Mouse (Mus musculus): ENCODE data around the gene Cxcl5.
"Not testable (repeated sequence)": the region's sequence is repeated elsewhere in the genome, so short reads cannot be mapped to it uniquely, and the experiment has no call there.

The Cxcl5 gene

DNA sequence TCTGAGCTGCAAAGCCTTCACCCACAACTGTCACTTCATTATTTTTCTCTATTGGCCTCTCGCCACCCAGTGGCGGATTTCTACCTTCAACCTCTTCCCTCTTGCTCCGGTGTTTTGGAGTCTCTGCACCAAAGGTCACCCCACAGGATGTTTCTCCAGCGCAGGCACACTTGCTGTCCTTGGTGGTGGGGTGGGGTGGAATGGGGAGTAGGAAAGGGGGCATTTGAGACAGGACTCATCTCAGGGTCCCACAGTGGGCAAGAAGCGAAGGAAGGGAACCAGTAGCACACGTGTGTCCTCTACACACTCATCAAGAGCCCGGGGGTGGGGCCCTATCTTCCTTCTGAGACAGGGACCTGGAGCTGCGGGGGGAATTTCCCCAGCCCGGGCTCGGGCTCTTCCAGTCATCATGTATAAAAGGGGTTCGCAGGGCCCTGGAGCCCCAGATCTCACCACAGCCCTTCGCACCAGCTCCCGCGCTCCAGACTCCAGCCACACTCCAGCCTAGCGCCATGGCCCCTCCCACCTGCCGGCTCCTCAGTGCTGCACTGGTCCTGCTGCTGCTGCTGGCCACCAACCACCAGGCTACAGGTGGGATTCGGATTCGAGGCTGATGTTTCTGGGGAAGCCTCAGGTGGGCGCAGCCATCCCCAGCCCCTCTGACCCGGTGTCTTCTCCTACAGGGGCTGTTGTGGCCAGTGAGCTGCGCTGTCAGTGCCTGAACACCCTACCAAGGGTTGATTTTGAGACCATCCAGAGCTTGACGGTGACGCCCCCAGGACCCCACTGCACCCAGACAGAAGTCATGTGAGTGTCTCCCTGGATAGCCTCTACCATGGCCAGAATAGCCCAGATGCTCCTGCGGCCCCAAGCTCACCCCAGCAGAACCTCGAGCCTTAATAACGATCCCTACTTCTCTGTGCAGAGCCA lies 26.8 kb downstream of the Cxcl5 start, which contains the start of gene Cxcl3:
Gene Cxcl3 (plus strand): TSS at position 445 of the 930 bp plus-strand sequence.
- DNase-seq, result no peak

DNA sequence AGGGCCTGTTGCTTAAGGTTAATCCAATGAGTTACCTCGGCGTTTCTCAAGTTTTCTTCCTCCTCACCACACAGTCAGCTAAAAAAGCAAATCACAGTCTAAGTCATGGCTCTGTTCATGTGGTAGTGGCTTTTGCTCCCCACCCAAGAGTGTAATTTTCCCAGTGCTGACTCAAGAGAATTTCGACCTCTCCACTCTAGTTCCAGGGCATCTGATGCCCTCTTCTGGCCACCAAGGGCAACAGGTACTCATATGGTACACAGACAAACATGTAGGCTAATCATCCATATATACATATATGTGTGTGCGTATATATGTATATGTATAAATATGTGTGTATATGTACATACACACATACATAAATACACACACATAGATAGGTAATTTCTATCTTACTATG lies 29.0 kb downstream of the Cxcl5 start:
- DNase-seq, result no peak

DNA sequence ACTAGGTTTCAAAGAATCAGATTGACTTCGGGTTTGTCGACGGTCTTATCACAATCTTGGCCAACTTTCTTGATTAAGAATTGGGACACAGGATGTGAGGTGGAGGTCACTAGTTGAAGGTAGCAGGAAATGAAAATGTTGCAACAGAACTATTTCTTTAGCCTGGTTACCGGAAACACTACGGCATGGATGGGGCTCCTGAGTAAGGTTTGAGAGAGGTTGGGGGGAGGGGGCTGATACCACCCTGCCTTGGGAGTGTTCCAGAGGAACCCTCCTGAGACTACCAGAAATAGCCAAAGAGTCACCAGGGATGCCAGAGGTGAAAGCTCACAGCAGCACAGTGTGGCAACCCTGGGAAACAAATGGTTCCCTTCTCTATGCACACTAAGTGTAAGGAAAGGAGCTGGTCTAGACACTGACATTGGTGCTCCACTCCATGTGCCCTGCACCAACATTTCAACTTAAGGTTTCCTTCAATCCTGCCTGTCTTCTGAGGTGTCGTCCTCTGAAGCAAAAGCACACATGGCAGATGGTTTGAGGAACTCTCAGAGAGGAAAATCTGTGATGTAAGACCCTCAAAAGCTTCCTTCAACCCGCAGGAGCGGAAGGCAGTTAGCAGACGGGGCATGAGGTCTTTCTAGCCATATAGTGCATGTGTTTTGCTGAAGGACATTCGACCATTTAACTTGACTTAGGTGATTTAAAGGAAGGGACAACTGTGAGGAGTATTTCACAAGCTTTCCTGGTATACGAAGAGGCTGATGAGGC lies 30.3 kb downstream of the Cxcl5 start:
- DNase-seq, result no peak

DNA sequence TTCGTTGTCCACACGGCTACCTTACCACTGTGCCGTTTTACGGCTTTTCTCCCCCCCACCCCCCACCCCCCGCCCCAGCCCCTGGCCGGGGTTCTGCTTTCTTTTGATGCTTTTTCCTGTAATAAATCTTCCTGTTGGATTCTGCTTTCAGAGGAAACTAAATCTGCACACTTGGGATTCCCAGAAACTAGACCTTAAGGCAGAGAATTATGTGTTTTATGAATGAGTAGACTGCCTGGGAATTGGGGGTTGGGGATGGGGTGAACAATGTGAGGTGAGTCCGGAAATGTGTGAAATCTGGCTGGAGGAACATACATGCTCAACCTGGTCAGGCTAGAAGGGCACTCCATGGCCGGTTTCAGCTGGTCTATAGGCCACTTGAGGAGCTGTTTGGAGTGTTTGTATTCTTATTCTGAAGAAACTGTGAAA lies 30.9 kb downstream of the Cxcl5 start:
- DNase-seq, result no peak

DNA sequence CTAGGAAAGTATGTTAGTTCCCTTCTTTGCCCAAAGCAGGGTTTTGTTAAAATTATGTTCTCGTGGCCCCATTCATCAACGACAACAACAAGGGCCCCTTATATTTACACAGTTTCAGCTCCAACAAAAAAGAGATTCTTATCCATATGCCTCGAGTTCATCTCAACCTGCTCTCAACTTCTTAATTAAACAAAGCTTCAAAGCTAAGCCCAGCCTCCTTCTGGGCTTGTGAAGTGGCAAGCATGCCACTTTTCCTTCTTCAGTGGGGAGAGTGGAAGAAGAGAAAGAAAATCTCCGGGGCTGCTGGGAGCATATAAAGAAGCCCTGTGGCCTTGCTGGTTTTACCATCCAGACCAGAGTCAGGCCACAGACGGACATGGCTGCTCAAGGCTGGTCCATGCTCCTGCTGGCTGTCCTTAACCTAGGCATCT lies 35.0 kb downstream of the Cxcl5 start, which contains the start of gene Cxcl15:
Gene Cxcl15 (plus strand): TSS at position 340 of the 431 bp plus-strand sequence.
- no peak for DNase-seq

DNA sequence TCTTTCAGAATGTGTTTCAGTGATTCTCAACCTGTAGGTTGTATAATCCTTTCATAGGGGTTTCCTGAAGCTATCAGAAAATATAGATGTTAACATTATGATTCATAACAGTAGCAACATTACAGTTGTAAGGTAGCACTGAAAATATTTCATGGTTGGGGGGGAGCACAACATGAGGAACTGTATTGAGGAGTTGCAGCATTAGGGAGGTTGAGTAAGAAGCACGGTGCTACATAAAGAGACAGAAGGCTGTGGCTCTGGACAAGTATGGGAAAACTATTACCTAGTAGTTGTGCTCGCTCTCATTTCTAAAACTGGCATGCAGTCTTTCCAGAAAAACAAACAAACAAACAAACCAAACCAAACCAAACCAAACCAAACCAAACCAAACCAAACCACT lies 36.2 kb downstream of the Cxcl5 start:
- DNase-seq, result not testable (repeated sequence)

DNA sequence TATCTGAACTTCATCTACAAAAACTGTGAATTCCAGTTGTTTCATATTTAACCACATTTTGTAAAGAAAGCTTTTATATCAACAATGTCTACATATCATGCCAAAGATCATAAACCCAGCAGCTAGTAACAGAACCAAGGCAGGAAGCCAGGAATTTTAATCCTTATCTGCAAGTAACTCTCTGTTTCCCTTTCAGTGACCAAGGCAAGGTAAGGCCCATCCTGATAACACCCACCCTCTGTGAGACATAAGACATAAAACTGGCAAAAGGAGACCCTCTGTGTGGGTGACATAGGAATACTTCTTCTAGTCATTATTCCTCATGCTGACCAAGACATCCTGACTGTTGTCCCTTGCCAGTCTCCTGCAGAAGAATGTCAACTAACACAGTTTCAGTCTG lies 45.4 kb downstream of the Cxcl5 start:
- DNase-seq, result no peak

DNA sequence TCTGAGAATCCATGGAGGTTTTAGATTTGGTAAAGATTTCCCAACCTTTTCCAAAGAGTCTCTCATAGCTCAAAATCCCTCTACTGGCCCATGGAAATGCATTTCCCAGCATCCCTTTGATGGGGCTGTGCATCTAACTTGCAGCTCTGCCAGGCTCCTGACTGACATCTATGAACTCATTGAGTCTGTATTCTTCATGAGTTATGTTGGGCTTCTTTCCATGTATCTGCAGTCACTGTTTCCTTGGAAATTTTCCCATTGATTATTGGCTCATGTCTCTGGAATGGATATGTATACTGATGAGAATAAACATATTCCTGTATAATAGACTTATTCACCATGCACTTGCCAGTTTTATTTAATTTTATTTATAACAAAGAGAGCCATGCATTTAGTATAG lies 46.9 kb downstream of the Cxcl5 start:
- DNase-seq, result no peak

DNA sequence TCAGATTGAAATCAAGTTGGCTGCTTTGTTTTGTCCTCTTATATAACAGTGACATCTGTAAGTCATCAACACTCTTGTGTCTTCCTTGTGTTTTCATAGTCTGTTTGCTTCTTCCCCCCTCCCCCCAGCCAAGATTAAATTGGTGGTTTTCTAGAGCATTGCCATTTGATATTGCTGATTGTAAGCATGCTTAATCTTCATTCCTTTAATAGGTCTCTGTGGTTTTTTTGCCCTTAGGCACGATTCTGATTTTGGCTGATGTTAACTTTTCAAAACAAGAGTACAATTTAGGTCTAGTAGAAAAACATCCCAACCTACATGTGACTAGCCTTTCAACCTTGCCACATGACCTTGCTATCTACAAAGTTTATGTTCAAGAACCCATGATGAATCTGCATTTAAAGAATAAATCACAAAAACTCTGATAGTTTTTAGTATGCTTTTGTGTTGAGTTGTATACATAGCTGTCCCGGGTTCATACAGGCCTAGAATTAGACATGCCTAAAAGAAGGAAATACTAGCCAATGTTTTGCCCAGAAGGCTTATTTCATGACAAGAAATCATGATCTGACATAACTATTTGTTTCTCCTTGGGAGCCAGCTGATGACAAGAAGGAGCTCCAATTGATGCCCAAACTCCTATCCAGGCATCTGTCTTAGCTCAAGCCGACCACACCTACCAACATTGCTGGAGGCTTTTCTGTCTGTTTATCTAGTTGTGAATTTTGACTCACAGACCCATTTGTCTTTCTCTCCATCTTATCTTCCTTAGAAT lies 48.2 kb downstream of the Cxcl5 start:
- DNase-seq, result no peak
